Mouse (Mus musculus) hindbrain, embryonic 11.5 days (tissue): ENCODE results near the gene Dnah7a. TPM values are rescaled to one million over a fixed set of nuclear protein-coding genes. Genes with fewer than 3 reads are reported as not detected.
"Not testable (repeated sequence)": the region's sequence is repeated elsewhere in the genome, so short reads cannot be mapped to it uniquely, and the experiment has no call there.

ENCODE experiments used
- ATAC-seq: fragments of 200-750 bp; cut with Nextera tagmentation; 2 replicates; pipeline ENCODE4 v1.8.0; 2017; ENCODE audit warnings: mild to moderate bottlenecking, moderate TSS enrichment, moderate library complexity; ENCODE audit not compliant: low FRiP score
- DNase-seq: peaks from one replicate; pipeline ENCODE4 v3.0.0-alpha.2; 2015; ENCODE audit warnings: low spot score
- H3K27ac ChIP-seq: fragments of 300-500 bp; sonication (generic); 2 replicates; pipeline ENCODE4 v1.5.1; 2014; ENCODE audit warnings: mild to moderate bottlenecking, low read depth, low read length
- H3K27me3 ChIP-seq: fragments of 300-500 bp; sonication (generic); 2 replicates; pipeline ENCODE4 v1.6.1; 2014; ENCODE audit warnings: mild to moderate bottlenecking, low read length, moderate library complexity, mixed read lengths; ENCODE audit not compliant: control insufficient read depth, insufficient read depth
- H3K36me3 ChIP-seq: fragments of 300-500 bp; sonication (generic); 2 replicates; pipeline ENCODE4 v1.6.1; 2014; ENCODE audit warnings: mild to moderate bottlenecking, low read length, moderate library complexity, mixed read lengths; ENCODE audit not compliant: control insufficient read depth, insufficient read depth
- H3K4me1 ChIP-seq: fragments of 300-500 bp; sonication (generic); replicated peaks from 2 replicates; pipeline ENCODE4 v1.6.1; 2014; ENCODE audit warnings: low read length, mixed read lengths; ENCODE audit not compliant: control insufficient read depth, insufficient read depth
- H3K4me2 ChIP-seq: fragments of 300-500 bp; sonication (generic); replicated peaks from 2 replicates; pipeline ENCODE4 v1.6.1; 2014; ENCODE audit warnings: mild to moderate bottlenecking, low read depth, low read length
- H3K4me3 ChIP-seq: fragments of 300-500 bp; sonication (generic); 2 replicates; pipeline ENCODE4 v1.5.1; 2014; ENCODE audit warnings: low read depth, low read length
- H3K9ac ChIP-seq: fragments of 300-500 bp; sonication (generic); 2 replicates; pipeline ENCODE4 v1.6.1; 2014; ENCODE audit warnings: low read depth, low read length
- H3K9me3 ChIP-seq: fragments of 300-500 bp; sonication (generic); 2 replicates; pipeline ENCODE4 v1.6.1; 2016; ENCODE audit warnings: low read length; ENCODE audit not compliant: control insufficient read depth
- WGBS: fragments of 180-500 bp; shearing (Covaris S2); extraction: QIAGEN DNeasy Blood & Tissue Kit; methylation state at CpG from one replicate; pipeline ENCODE4 v1.1.7; 2014; 5-methylcytosine and 5-hydroxymethylcytosine counted together
- polyA plus RNA-seq: library from polyadenylated mRNA; unstranded; fragments of >200 nt; fragmentation: Nextera tagmentation; extraction: Ambion mirVana; gene quantifications from 2 replicates; pipeline ENCODE4 v1.2.1, GENCODE M21; 2014

The Dnah7a gene
- polyA plus RNA-seq, 1 experiment from 2014 or later = 8.5 TPM

DNA sequence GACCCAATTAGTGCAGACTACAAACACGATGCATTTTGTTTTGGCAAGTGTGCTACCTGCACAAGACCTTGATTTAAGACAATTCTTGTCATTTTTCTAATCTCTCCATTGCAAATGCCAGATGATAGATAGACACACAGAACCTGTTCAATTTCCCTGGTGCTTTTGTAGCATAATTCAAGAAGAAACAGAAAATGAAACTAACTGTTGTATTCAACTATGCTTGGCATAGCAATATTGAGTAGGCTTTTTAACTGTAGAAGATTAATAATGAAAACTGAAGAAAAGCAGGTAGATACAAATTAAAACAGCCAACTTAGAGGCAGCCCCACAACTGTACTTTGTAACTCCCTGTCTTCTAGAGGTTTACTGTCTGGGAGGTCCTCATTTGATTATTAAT lies 234.5 kb downstream of the Dnah7a start:
- not testable (repeated sequence) for ATAC-seq

DNA sequence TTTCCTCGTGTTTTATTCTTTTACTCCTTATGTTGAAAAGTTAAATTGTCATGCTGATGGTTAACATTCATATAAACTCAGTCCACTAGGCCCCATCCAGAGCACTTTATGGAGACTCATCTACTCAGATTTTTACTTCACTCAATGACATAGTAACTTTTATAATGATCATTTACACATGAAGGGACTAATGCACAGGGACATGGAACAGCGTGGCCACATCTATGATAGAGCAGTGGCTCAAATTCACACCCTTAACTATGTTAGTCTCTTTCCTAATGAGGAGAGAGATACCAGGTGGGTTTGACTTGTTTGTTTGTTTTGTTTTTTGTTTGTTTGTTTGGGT lies 239.3 kb downstream of the Dnah7a start:
- 85% methylated on average over 2 of the region's 2 CpGs for WGBS
- H3K36me3 ChIP-seq = no peaks in the 10 kb centered on the region

More for the DNA sequence above, 234.5 kb downstream of the Dnah7a start:
- not testable (repeated sequence) for H3K27ac ChIP-seq, DNase-seq, H3K4me3 ChIP-seq, H3K27me3 ChIP-seq, H3K4me2 ChIP-seq, H3K9ac ChIP-seq, H3K9me3 ChIP-seq, H3K36me3 ChIP-seq, H3K4me1 ChIP-seq
- 80% methylated on average over 1 of the region's 1 CpGs for WGBS

GRCm38 (mm10) chr1:53466524-53467324 lies 239.9 kb downstream of the Dnah7a start:
- DNase-seq, H3K9me3 ChIP-seq, H3K4me1 ChIP-seq, H3K27me3 ChIP-seq, H3K36me3 ChIP-seq, ATAC-seq, H3K9ac ChIP-seq, H3K4me2 ChIP-seq, H3K27ac ChIP-seq, H3K4me3 ChIP-seq: not testable (repeated sequence)
- 84% methylated on average over 4 of the region's 4 CpGs for WGBS

More for the DNA sequence above, 239.3 kb downstream of the Dnah7a start:
- no peak for ATAC-seq
- no peak for DNase-seq
- no peaks in the 10 kb centered on the region for H3K27me3 ChIP-seq
- no peaks in the 10 kb centered on the region for H3K4me1 ChIP-seq
- H3K9me3 ChIP-seq = no peaks in the 10 kb centered on the region
- no peak overlapping the region for H3K4me2 ChIP-seq
- no peak overlapping the region for H3K4me3 ChIP-seq
- H3K9ac ChIP-seq = no peak overlapping the region
- H3K27ac ChIP-seq = no peak overlapping the region

- not testable (repeated sequence) for H3K27me3 ChIP-seq, H3K36me3 ChIP-seq, H3K9me3 ChIP-seq, ATAC-seq, H3K4me3 ChIP-seq, H3K4me1 ChIP-seq, DNase-seq, H3K9ac ChIP-seq, H3K4me2 ChIP-seq, H3K27ac ChIP-seq
- WGBS = 100% methylated on average over 3 of the region's 3 CpGs
Measured at GRCm38 (mm10) chr1:53439173-53439572, 267.4 kb downstream of the Dnah7a start.

GRCm38 (mm10) chr1:53432433-53432832 lies 274.2 kb downstream of the Dnah7a start:
- not testable (repeated sequence) for H3K36me3 ChIP-seq, H3K4me2 ChIP-seq, H3K4me3 ChIP-seq, H3K27me3 ChIP-seq, ATAC-seq, H3K4me1 ChIP-seq, H3K9me3 ChIP-seq, H3K27ac ChIP-seq, H3K9ac ChIP-seq, DNase-seq
- 85% methylated on average over 2 of the region's 2 CpGs for WGBS

DNA sequence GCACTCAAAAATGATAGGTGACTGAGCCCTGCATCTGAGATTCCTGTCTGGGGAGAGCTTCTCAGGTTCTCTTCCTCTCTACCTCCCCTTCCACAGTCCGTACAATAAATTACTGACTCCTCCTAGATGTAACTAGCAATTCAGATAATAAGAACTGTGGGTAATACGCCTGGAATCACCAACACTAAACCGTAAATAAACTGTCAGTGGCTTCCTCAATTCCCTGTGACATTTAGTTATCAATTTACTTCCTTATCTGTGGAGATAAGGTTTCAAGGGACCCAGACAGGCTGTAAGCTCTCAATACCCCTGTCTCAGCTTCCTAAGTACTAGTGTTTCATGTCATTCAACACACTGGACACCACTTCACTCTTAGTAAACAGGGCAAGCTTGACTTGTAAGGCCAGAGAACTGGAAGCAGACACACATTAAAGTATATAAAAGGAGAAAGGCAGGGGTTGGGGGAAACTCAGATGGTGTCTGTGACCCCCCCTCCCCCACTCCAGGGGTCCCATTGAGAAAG lies 300.7 kb downstream of the Dnah7a start:
- DNase-seq (no peak), ATAC-seq (no peak)
- 72% methylated on average over 3 of the region's 3 CpGs for WGBS
- H3K4me2 ChIP-seq = no peak overlapping the region
- H3K27ac ChIP-seq = no peak overlapping the region
- no peak overlapping the region for H3K9ac ChIP-seq
- no peaks in the 10 kb centered on the region for H3K36me3 ChIP-seq
- H3K4me3 ChIP-seq = no peak overlapping the region
- H3K4me1 ChIP-seq = no peaks in the 10 kb centered on the region
- no peaks in the 10 kb centered on the region for H3K27me3 ChIP-seq
- no peaks in the 10 kb centered on the region for H3K9me3 ChIP-seq

DNA sequence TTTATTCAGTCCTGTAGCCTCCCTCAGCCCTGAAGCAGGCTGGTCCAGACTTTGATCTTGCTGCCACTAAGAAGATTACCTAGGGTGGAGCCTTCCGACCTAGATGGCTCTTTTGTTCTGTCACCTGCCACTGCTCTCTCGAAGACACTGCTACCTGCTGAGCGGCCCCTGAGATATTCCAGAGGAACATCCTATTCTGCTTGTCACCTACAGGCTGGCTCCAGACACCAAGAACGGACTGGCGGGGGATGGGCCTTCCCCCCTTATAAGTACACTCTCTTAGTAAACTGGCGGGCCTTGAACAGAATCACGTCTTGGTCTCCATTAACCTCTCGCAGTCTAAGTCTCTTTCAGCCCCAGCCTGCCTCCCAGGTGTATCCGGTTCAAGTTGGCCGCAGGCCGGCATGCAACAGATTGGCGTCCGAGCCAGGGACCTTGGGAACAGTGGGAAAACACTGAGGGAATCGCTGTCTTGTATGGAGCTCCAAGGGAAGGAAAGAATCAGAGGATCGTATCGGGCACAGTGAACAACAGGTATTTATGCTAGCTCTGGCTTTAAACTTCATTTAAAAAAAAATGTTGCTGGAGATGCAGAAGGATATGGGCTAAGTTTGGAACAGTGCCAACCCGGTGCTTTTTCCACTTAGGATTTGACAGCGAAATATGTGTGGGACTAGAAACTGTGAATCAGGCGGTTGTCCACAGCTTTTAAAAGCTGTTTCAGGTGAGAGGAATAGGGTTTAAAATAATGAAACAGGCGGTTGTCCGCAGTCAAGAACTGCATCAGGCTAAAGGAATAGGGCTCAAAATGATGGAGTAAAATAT lies 312.4 kb downstream of the Dnah7a start:
- H3K4me3 ChIP-seq, H3K4me1 ChIP-seq, H3K27me3 ChIP-seq, ATAC-seq, H3K36me3 ChIP-seq, H3K9ac ChIP-seq, H3K9me3 ChIP-seq, H3K4me2 ChIP-seq, DNase-seq, H3K27ac ChIP-seq: not testable (repeated sequence)
- 38% methylated on average over 21 of the region's 21 CpGs for WGBS

DNA sequence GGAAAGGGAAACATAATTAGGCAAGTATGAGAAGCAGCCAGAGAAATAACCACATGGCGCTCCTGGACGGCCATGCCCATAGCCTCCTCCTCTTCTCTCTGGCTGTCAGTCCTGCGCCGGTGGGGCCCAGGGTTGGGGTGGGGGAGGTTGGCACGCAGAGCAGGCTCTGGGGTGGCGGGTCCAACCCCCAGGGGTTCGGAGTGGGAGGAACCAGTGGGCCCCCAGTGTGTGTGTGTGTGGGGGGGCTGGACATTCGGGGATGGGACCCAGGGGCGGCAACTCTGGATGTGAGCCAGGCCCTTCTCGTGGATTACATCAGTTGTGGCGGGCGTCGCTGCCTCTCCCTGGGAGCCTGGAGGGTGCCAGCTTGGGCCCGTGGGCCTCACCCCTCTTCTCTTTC lies 317.8 kb downstream of the Dnah7a start:
- WGBS = 89% methylated on average over 13 of the region's 14 CpGs

More for the DNA sequence above, 317.8 kb downstream of the Dnah7a start:
- peak; percentile 47; the same call in 1 of the 2 replicates for ATAC-seq
- Histone ChIP-seq H3K27me3 (no peaks in the 10 kb centered on the region), H3K27ac (no peak overlapping the region), H3K9me3 (no peaks in the 10 kb centered on the region), H3K9ac (no peak overlapping the region), H3K36me3 (no peaks in the 10 kb centered on the region), H3K4me2 (no peak overlapping the region), H3K4me3 (no peak overlapping the region), H3K4me1 (no peaks in the 10 kb centered on the region)
- DNase-seq = no peak
